Mouse (Mus musculus): ENCODE measurements around the gene Eno1.
A peak's percentile ranks its signal among the peaks of the same experiment; 100 is the strongest.

GRCm38 (mm10) chr4:150264903-150265302 is 28.4 kb downstream of the Eno1 start:
- peak; percentile 73 for TF ChIP-seq CTCF (conservative IDR thresholded peaks at IDR 0.05; ENCODE audit: insufficient read depth, insufficient read length, low read depth, low read length)
- TF ChIP-seq POLR2A (IDR thresholded peaks at IDR 0.05; ENCODE audit: low read depth, low read length): no peak
